Mouse (Mus musculus) kidney, adult 18-20 months (tissue): ENCODE measurements around the gene Slpi.
"Not testable (repeated sequence)": the region's sequence is repeated elsewhere in the genome, so short reads cannot be mapped to it uniquely, and the experiment has no call there.

Source experiments
- DNase-seq: peaks from one replicate; pipeline ENCODE4 v3.0.0; 2021

Gene Slpi

GRCm38 (mm10) chr2:164373187-164373586 lies 15.7 kb downstream of the Slpi start:
- no peak for DNase-seq

- DNase-seq: no peak
Measured at GRCm38 (mm10) chr2:164372408-164373053, 16.4 kb downstream of the Slpi start.

GRCm38 (mm10) chr2:164371371-164371770 lies 17.5 kb downstream of the Slpi start:
- DNase-seq: no peak

GRCm38 (mm10) chr2:164368620-164369105 lies 20.2 kb downstream of the Slpi start:
- no peak for DNase-seq

- DNase-seq: no peak
Measured at GRCm38 (mm10) chr2:164366947-164367346, 21.9 kb downstream of the Slpi start.

- no peak for DNase-seq
Measured at GRCm38 (mm10) chr2:164360974-164361657, 27.8 kb downstream of the Slpi start.

- no peak for DNase-seq
Measured at GRCm38 (mm10) chr2:164359668-164360067, 29.2 kb downstream of the Slpi start.

- DNase-seq: no peak
Measured at GRCm38 (mm10) chr2:164359031-164359430, 29.9 kb downstream of the Slpi start.

- no peak for DNase-seq
Measured at GRCm38 (mm10) chr2:164358373-164358772, 30.5 kb downstream of the Slpi start.

- no peak for DNase-seq
Measured at GRCm38 (mm10) chr2:164356177-164356967, 32.5 kb downstream of the Slpi start.

- DNase-seq: no peak
Measured at GRCm38 (mm10) chr2:164353356-164353755, 35.5 kb downstream of the Slpi start.

- no peak for DNase-seq
Measured at GRCm38 (mm10) chr2:164352697-164353096, 36.2 kb downstream of the Slpi start.

- DNase-seq: peak; percentile 33
Measured at GRCm38 (mm10) chr2:164348980-164349379, 39.9 kb downstream of the Slpi start.

GRCm38 (mm10) chr2:164347697-164348096 lies 41.2 kb downstream of the Slpi start:
- DNase-seq: not testable (repeated sequence)

- not testable (repeated sequence) for DNase-seq
Measured at GRCm38 (mm10) chr2:164343732-164344131, 45.2 kb downstream of the Slpi start.

GRCm38 (mm10) chr2:164332440-164332839 lies 56.5 kb downstream of the Slpi start, which contains the start of gene Svs5:
TSS of gene Svs5 (plus strand) at chr2:164332740.
- DNase-seq: not testable (repeated sequence)

GRCm38 (mm10) chr2:164320983-164321382 lies 67.9 kb downstream of the Slpi start:
- DNase-seq: no peak

GRCm38 (mm10) chr2:164316451-164316850 lies 72.4 kb downstream of the Slpi start, which contains the start of gene Svs6:
TSS of gene Svs6 (plus strand) at chr2:164316751.
- DNase-seq: not testable (repeated sequence)

- DNase-seq: not testable (repeated sequence)
Measured at GRCm38 (mm10) chr2:164315460-164315859, 73.4 kb downstream of the Slpi start.

GRCm38 (mm10) chr2:164312599-164312998 lies 76.3 kb downstream of the Slpi start:
- no peak for DNase-seq
